ENCODE assay signal across 11 mouse cellular contexts in genomic region chr9:63075252-63075651, GRCm38 (mm10).
DNase-seq lines count a peak whose midpoint lies in the region; ATAC-seq and TF ChIP-seq lines count a peak whose summit lies in the region.
"Had no signal": no experiment of that assay in that cellular context is flagged by ENCODE, and none has a peak within 500 bp of the region (broad histone marks: within the 10 kb centered on the region; RNA-seq: fewer than 3 reads in every experiment).

No protein-coding gene starts in this region.

- peaks cover 6% of the 10 kb centered on the region; the same call in 1 of the 2 replicates for H3K4me1 ChIP-seq in lung, adult 2 months (ENCODE audit: control insufficient read depth, insufficient read depth, low read length)
- peaks cover 23% of the 10 kb centered on the region; the same call in 1 of the 2 replicates for H3K4me1 ChIP-seq in heart, postnatal 0 days (ENCODE audit: control insufficient read depth, insufficient read depth)

- H3K27ac ChIP-seq in heart, postnatal 0 days (ENCODE audit: low read depth) = peak overlapping the region; percentile 44; the same call in 1 of the 2 replicates

- peak; percentile 81 for ATAC-seq in heart, postnatal 0 days (ENCODE audit: insufficient read depth, low read depth)
- ATAC-seq: Patski had no signal

- no peak overlapping the region for H3K9ac ChIP-seq in heart, postnatal 0 days (replicated peaks; ENCODE audit: low read depth, low read length)

- no peaks in the 10 kb centered on the region for H3K36me3 ChIP-seq in heart, postnatal 0 days (replicated peaks; ENCODE audit: control insufficient read depth, insufficient read depth, low read length)

- WGBS in lung, adult 2 months = 61% methylated on average over 5 of the region's 5 CpGs
- WGBS in heart, postnatal 0 days = 11% methylated on average over 5 of the region's 5 CpGs

- no peaks in the 10 kb centered on the region for H3K9me3 ChIP-seq in heart, postnatal 0 days (replicated peaks; ENCODE audit: control insufficient read depth, low read length)

- H3K4me3 ChIP-seq in lung, adult 2 months (replicated peaks; ENCODE audit: extremely low read depth, low read depth, low read length) = no peak overlapping the region
- H3K4me3 ChIP-seq in heart, postnatal 0 days (ENCODE audit: low read depth, low read length) = no peak overlapping the region

- DNase-seq in lung, adult 2 months = peak; percentile 27
- DNase-seq in lung, postnatal 25 days (ENCODE audit: low spot score) = no peak
- peak; percentile 68 for DNase-seq in embryo, embryonic 11 days
- peak; percentile 64 for DNase-seq in heart, postnatal 0 days (ENCODE audit: low spot score)
- peak; percentile 69 for DNase-seq in retina, postnatal 1 day
- DNase-seq in thymus, postnatal 14 days = no peak
- DNase-seq in left cerebral cortex, adult 11 months (ENCODE audit: low spot score) = no peak
- DNase-seq in kidney, adult 8-10 months = no peak
- DNase-seq: right cerebral cortex, postnatal 25 days; thymus, postnatal 4 days had no signal

- TF ChIP-seq EP300 in heart, postnatal 0 days (IDR thresholded peaks at IDR 0.05; ENCODE audit: low read depth) = no peak

- H3K4me2 ChIP-seq in heart, postnatal 0 days (ENCODE audit: low read depth, low read length) = no peak overlapping the region

- TF ChIP-seq POLR2A in lung, adult 2 months (IDR thresholded peaks at IDR 0.05; ENCODE audit: borderline replicate concordance, extremely low read depth, low read depth, low read length) = no peak

- no peak for TF ChIP-seq CTCF in lung, adult 2 months (IDR thresholded peaks at IDR 0.05; ENCODE audit: insufficient read depth, low read length)
- TF ChIP-seq CTCF in heart, postnatal 0 days (IDR thresholded peaks at IDR 0.05; ENCODE audit: low read depth) = no peak

- H3K27me3 ChIP-seq in heart, postnatal 0 days (ENCODE audit: control insufficient read depth, insufficient read depth, low read length) = no peaks in the 10 kb centered on the region
- H3K27me3 ChIP-seq: Patski had no signal

Comparison
In these comparisons a context has a peak if more than half of its experiments do, and no peak if none do; other contexts are left out.
1. DNase-seq: peak in lung, adult 2 months (single experiment), embryo, embryonic 11 days (single experiment), heart, postnatal 0 days (single experiment) and retina, postnatal 1 day (single experiment); none in lung, postnatal 25 days (single experiment), thymus, postnatal 14 days (single experiment), left cerebral cortex, adult 11 months (single experiment) and kidney, adult 8-10 months (0 of 2).